Mouse (Mus musculus) myocyte (in vitro differentiated cells): ENCODE measurements around the gene Cib1. TPM values are rescaled to one million over a fixed set of nuclear protein-coding genes. Genes with fewer than 3 reads are reported as not detected.

Experiments
- H3K27me3 ChIP-seq: one replicate; pipeline ENCODE4 v1.6.1; 2011; ENCODE audit not compliant: control insufficient read depth, insufficient read depth, insufficient read length
- H3K36me3 ChIP-seq: one replicate; pipeline ENCODE4 v1.6.1; 2011; ENCODE audit not compliant: control insufficient read depth, insufficient read depth
- H3K4me2 ChIP-seq: one replicate; pipeline ENCODE4 v1.6.1; 2011; ENCODE audit warnings: low read depth, control low read depth
- H3K4me3 ChIP-seq: one replicate; pipeline ENCODE4 v1.5.1; 2011; ENCODE audit warnings: mild to moderate bottlenecking, control low read depth, moderate library complexity
- H3K79me2 ChIP-seq: one replicate; pipeline ENCODE4 v1.6.1; 2011; ENCODE audit not compliant: control insufficient read depth, insufficient read depth
- H3ac ChIP-seq: one replicate; pipeline ENCODE4 v1.6.1; 2011; ENCODE audit not compliant: control insufficient read depth, insufficient read length
- CEBPB ChIP-seq: IDR thresholded peaks from 2 replicates; pipeline ENCODE4 v1.6.1; 2011; ENCODE audit warnings: mild to moderate bottlenecking, moderate library complexity; ENCODE audit not compliant: poor library complexity, insufficient read depth, severe bottlenecking
- E2F4 ChIP-seq: IDR thresholded peaks from one replicate; pipeline ENCODE4 v1.6.1; 2011; ENCODE audit warnings: mild to moderate bottlenecking, control low read depth, moderate library complexity; ENCODE audit not compliant: insufficient read depth
- MAX ChIP-seq: IDR thresholded peaks from one replicate; pipeline ENCODE4 v1.6.1; 2011; ENCODE audit warnings: low read depth, mild to moderate bottlenecking, control low read depth
- MYOD1 ChIP-seq, 3 experiments: IDR thresholded peaks; one replicate each; pipeline ENCODE4 v1.6.1; 2011; ENCODE audit warnings: control low read depth in 2 of 3, low read depth in 2 of 3, mild to moderate bottlenecking in 2 of 3, moderate library complexity in 1 of 3; ENCODE audit not compliant: insufficient read length in 2 of 3, control insufficient read depth in 1 of 3
- MYOG ChIP-seq, 3 experiments: IDR thresholded peaks; one replicate each; pipeline ENCODE4 v1.6.1; 2011; ENCODE audit warnings: control low read depth in 2 of 3, low read depth in 2 of 3, mild to moderate bottlenecking in 2 of 3; ENCODE audit not compliant: insufficient read length in 2 of 3, control insufficient read depth in 1 of 3, insufficient read depth in 1 of 3
- POLR2A ChIP-seq: IDR thresholded peaks from one replicate; pipeline ENCODE4 v1.6.1; 2011; ENCODE audit warnings: low read depth, mild to moderate bottlenecking, control low read depth, moderate library complexity; ENCODE audit not compliant: insufficient read length
- POLR2AphosphoS2 ChIP-seq: IDR thresholded peaks from one replicate; pipeline ENCODE4 v1.6.1; 2011; ENCODE audit warnings: low read depth, control low read depth; ENCODE audit not compliant: insufficient read length
- REST ChIP-seq: IDR thresholded peaks from one replicate; pipeline ENCODE4 v1.6.1; 2011; ENCODE audit warnings: mild to moderate bottlenecking, control low read depth, moderate library complexity; ENCODE audit not compliant: insufficient read depth, insufficient read length
- SRF ChIP-seq: IDR thresholded peaks from one replicate; pipeline ENCODE4 v1.6.1; 2011; ENCODE audit warnings: low read depth; ENCODE audit not compliant: control insufficient read depth, insufficient read length
- TCF12 ChIP-seq: IDR thresholded peaks from one replicate; pipeline ENCODE4 v1.6.1; 2011; ENCODE audit warnings: mild to moderate bottlenecking, control low read depth; ENCODE audit not compliant: poor library complexity, insufficient read depth, severe bottlenecking
- TCF3 ChIP-seq: IDR thresholded peaks from one replicate; pipeline ENCODE4 v1.6.1; 2011; ENCODE audit warnings: low read depth, control low read depth; ENCODE audit not compliant: insufficient read length
- USF1 ChIP-seq: IDR thresholded peaks from one replicate; pipeline ENCODE4 v1.6.1; 2011; ENCODE audit warnings: low read depth, mild to moderate bottlenecking, control low read depth, moderate library complexity
- polyA plus RNA-seq: library from polyadenylated mRNA; unstranded; fragments of >200 nt; fragmentation: generic; extraction: Trizol; gene quantifications from one replicate; pipeline ENCODE4 v1.2.1, GENCODE M21; 2012; ENCODE audit warnings: missing spikeins

Cib1 gene
- polyA plus RNA-seq, 1 experiment = 98.7 TPM

GRCm38 (mm10) chr7:80273456-80273855, 40.8 kb upstream of the Cib1 start:
- Histone ChIP-seq H3ac (no peak overlapping the region), H3K4me3 (no peak overlapping the region), H3K79me2 (peaks cover 17% of the 10 kb centered on the region), H3K4me2 (no peak overlapping the region), H3K27me3 (no peaks in the 10 kb centered on the region), H3K36me3 (peaks cover 27% of the 10 kb centered on the region)
- TF ChIP-seq MYOG (IDR thresholded peaks at IDR 0.05; ENCODE audit: control insufficient read depth in 1 of 3, insufficient read depth in 1 of 3, insufficient read length in 2 of 3, low read depth in 2 of 3) (no peak), TCF12 (no peak), REST (no peak), POLR2AphosphoS2 (no peak), TCF3 (no peak), MAX (no peak), POLR2A (no peak), USF1 (no peak), CEBPB (no peak), SRF (no peak), MYOD1 (IDR thresholded peaks at IDR 0.05; ENCODE audit: control insufficient read depth in 1 of 3, insufficient read length in 2 of 3, low read depth in 2 of 3) (no peak), E2F4 (no peak)

- Histone ChIP-seq H3K4me2 (peak overlapping the region; percentile 98), H3K79me2 (peaks cover 17% of the 10 kb centered on the region), H3K36me3 (peaks cover 12% of the 10 kb centered on the region)
Observed at GRCm38 (mm10) chr7:80269751-80270255, 37.2 kb upstream of the Cib1 start.

GRCm38 (mm10) chr7:80268897-80269750, 36.5 kb upstream of the Cib1 start, which contains the start of gene Vps33b:
Gene Vps33b, plus strand, starts transcription at chr7:80269649.
- peaks cover 18% of the 10 kb centered on the region for H3K79me2 ChIP-seq
- peaks cover 12% of the 10 kb centered on the region for H3K36me3 ChIP-seq
- TF ChIP-seq USF1 (no peak), CEBPB (no peak), TCF12 (no peak), MYOD1 (IDR thresholded peaks at IDR 0.05; ENCODE audit: control insufficient read depth in 1 of 3, insufficient read length in 2 of 3, low read depth in 2 of 3) (no peak), MAX (no peak), POLR2AphosphoS2 (peak; percentile 70), MYOG (IDR thresholded peaks at IDR 0.05; ENCODE audit: control insufficient read depth in 1 of 3, insufficient read depth in 1 of 3, insufficient read length in 2 of 3, low read depth in 2 of 3) (no peak), E2F4 (no peak), POLR2A (peak; percentile 70), REST (no peak), TCF3 (no peak), SRF (no peak)

More at GRCm38 (mm10) chr7:80269751-80270255, 37.2 kb upstream of the Cib1 start:
- Histone ChIP-seq H3ac (peak overlapping the region; percentile 41), H3K27me3 (no peaks in the 10 kb centered on the region), H3K4me3 (peak overlapping the region; percentile 88)
- TF ChIP-seq CEBPB (no peak), E2F4 (no peak), USF1 (no peak), POLR2A (no peak), SRF (no peak), TCF12 (no peak)

DNA sequence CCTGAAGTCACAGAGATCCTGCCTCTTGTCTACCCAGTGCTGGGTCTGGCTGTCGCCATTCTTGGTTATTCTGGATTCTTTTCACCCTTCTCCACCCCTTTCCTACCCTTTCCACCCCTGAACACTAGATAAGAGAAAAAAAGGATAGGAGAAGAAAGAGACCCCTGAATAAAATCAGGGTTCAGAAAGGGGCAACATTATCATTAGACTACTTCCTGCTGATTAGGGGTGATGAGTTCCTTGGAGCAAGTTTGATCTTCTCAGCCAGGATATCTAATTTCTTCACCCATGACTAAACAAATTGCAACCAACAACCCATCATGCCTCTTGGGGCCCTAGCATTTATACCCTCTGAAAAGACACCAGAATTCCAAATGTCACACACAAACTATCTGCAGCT, 35.2 kb upstream of the Cib1 start:
- Histone ChIP-seq H3ac (no peak overlapping the region), H3K36me3 (peaks cover 14% of the 10 kb centered on the region), H3K4me3 (no peak overlapping the region), H3K79me2 (peaks cover 31% of the 10 kb centered on the region), H3K27me3 (no peaks in the 10 kb centered on the region), H3K4me2 (no peak overlapping the region)
- TF ChIP-seq MAX = no peak
- TF ChIP-seq POLR2AphosphoS2 = no peak
- no peak for TF ChIP-seq SRF
- no peak for TF ChIP-seq MYOG (IDR thresholded peaks at IDR 0.05; ENCODE audit: control insufficient read depth in 1 of 3, insufficient read depth in 1 of 3, insufficient read length in 2 of 3, low read depth in 2 of 3)
- TF ChIP-seq E2F4 = no peak
- no peak for TF ChIP-seq USF1
- TF ChIP-seq CEBPB = no peak
- TF ChIP-seq MYOD1 (IDR thresholded peaks at IDR 0.05; ENCODE audit: control insufficient read depth in 1 of 3, insufficient read length in 2 of 3, low read depth in 2 of 3) = no peak
- TF ChIP-seq POLR2A = no peak
- no peak for TF ChIP-seq TCF12
- TF ChIP-seq TCF3 = no peak

More at GRCm38 (mm10) chr7:80268897-80269750, 36.5 kb upstream of the Cib1 start, which contains the start of gene Vps33b:
- peak within 1 kb of the TSS; percentile 98 for H3K4me2 ChIP-seq
- H3K4me3 ChIP-seq = peak within 1 kb of the TSS; percentile 88
- H3ac ChIP-seq = peak within 1 kb of the TSS; percentile 41
- no peaks in the 10 kb centered on the region for H3K27me3 ChIP-seq
